Mouse (Mus musculus): ENCODE results near the gene Olfr397.

Gene Olfr397

DNA sequence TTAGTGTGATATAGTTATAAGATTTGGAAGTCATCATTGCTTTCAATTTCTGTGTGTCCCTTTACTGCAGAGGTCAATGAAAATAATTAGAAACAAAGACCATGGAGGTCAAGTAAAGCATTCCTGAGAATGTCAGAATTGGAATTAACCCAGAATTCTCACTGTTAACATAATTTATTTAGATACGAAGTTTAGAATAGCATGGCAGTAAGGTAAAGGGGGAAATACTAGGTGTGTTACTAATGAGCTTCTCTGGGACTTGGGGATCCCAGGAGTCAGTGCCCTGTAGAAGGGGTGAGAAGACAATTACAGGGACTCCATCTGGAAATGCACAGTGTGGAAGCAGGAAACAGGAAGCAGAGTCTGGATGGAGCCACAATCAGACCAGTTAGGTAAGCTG lies at the start of gene Olfr397:
Olfr397 (plus strand) TSS at position 301 of the 400 bp plus-strand sequence.
- TF ChIP-seq NANOG (IDR thresholded peaks at IDR 0.05; ENCODE audit: borderline replicate concordance, low read length) (no peak), CTCF (conservative IDR thresholded peaks at IDR 0.05; ENCODE audit: low read length) (no peak), POU5F1 (IDR thresholded peaks at IDR 0.05; ENCODE audit: borderline replicate concordance, low read length) (no peak)
- peaks cover 25% of the 10 kb centered on the region for H3K9me3 ChIP-seq (ENCODE audit: low read length)
- H3K4me1 ChIP-seq (replicated peaks; ENCODE audit: low read depth, low read length): no peaks in the 10 kb centered on the region
- no peaks in the 10 kb centered on the region for H3K36me3 ChIP-seq (ENCODE audit: insufficient read depth, low read length)
- no peaks in the 10 kb centered on the region for H3K27me3 ChIP-seq (ENCODE audit: insufficient read depth, low read length)
- H3K4me3 ChIP-seq (replicated peaks; ENCODE audit: low read length): no peak within 1 kb of the TSS

DNA sequence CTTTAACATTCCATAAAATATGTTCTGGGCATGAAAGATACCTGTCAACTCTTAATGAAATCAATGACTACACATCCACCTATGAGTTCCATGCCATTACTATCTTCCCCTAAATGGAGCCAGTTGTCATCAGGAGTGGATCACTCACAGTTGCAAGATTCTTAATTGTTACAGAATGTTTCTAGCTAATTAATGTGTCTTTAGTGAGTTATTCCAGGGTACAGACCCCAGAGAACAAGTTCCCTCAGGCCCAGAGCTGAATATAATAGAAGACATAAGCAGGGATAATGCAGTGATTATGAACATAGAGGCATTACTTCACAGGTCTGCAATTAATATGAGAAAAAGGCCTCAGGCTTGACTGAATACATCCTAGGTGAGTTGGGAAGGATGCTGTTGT lies 24.2 kb upstream of the Olfr397 start, which contains the start of gene Olfr23:
Olfr23 (plus strand) TSS at position 301 of the 400 bp plus-strand sequence.
- TF ChIP-seq POU5F1 (IDR thresholded peaks at IDR 0.05; ENCODE audit: borderline replicate concordance, low read length): no peak
- no peak for TF ChIP-seq CTCF (conservative IDR thresholded peaks at IDR 0.05; ENCODE audit: low read length)
- no peak for TF ChIP-seq NANOG (IDR thresholded peaks at IDR 0.05; ENCODE audit: borderline replicate concordance, low read length)
- peaks cover 10% of the 10 kb centered on the region; the same call in 1 of the 2 replicates for H3K9me3 ChIP-seq (ENCODE audit: low read length)
- no peaks in the 10 kb centered on the region for H3K27me3 ChIP-seq (ENCODE audit: insufficient read depth, low read length)
- H3K4me3 ChIP-seq (replicated peaks; ENCODE audit: low read length): no peak within 1 kb of the TSS
- H3K4me1 ChIP-seq (replicated peaks; ENCODE audit: low read depth, low read length): no peaks in the 10 kb centered on the region
- no peaks in the 10 kb centered on the region for H3K36me3 ChIP-seq (ENCODE audit: insufficient read depth, low read length)

DNA sequence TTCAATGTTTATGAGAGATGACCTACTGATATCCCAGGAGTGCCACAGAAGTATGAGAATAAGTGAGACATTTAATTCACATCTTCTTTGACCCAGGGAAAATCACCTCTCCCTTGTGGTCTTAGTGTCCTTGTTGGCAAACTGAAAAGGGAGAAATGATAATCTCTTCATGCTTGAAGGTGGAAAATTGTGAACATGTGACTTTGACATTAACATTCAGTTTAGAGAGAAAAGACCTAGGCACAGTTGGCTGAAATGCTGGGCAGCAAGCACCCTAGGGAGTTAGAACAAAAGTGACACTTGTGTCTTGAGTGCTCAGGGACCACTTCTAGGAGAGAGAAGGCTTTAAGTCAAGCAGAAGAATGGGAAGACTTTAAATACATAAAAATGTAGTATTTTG lies 29.7 kb downstream of the Olfr397 start, which contains the start of gene Olfr398:
Olfr398 (minus strand) TSS at position 101 of the 400 bp plus-strand sequence.
- H3K4me3 ChIP-seq (replicated peaks; ENCODE audit: low read length): no peak within 1 kb of the TSS
- no peaks in the 10 kb centered on the region for H3K27me3 ChIP-seq (ENCODE audit: insufficient read depth, low read length)
- peaks cover 36% of the 10 kb centered on the region for H3K9me3 ChIP-seq (ENCODE audit: low read length)
- no peaks in the 10 kb centered on the region for H3K36me3 ChIP-seq (ENCODE audit: insufficient read depth, low read length)
- TF ChIP-seq NANOG (IDR thresholded peaks at IDR 0.05; ENCODE audit: borderline replicate concordance, low read length): no peak
- no peak for TF ChIP-seq CTCF (conservative IDR thresholded peaks at IDR 0.05; ENCODE audit: low read length)
- TF ChIP-seq POU5F1 (IDR thresholded peaks at IDR 0.05; ENCODE audit: borderline replicate concordance, low read length): no peak
- no peaks in the 10 kb centered on the region for H3K4me1 ChIP-seq (replicated peaks; ENCODE audit: low read depth, low read length)

- no peak for TF ChIP-seq CTCF (conservative IDR thresholded peaks at IDR 0.05; ENCODE audit: low read length)
- no peak for TF ChIP-seq POU5F1 (IDR thresholded peaks at IDR 0.05; ENCODE audit: borderline replicate concordance, low read length)
- TF ChIP-seq NANOG (IDR thresholded peaks at IDR 0.05; ENCODE audit: borderline replicate concordance, low read length): no peak
- Histone ChIP-seq H3K36me3 (ENCODE audit: insufficient read depth, low read length) (no peaks in the 10 kb centered on the region), H3K27me3 (ENCODE audit: insufficient read depth, low read length) (no peaks in the 10 kb centered on the region), H3K9me3 (ENCODE audit: low read length) (peaks cover 29% of the 10 kb centered on the region), H3K4me3 (replicated peaks; ENCODE audit: low read length) (no peak overlapping the region), H3K4me1 (replicated peaks; ENCODE audit: low read depth, low read length) (no peaks in the 10 kb centered on the region)
These were observed 32.5 kb downstream of the Olfr397 start for GRCm38 (mm10) chr11:73993115-73993514.

Measured in E14TG2a.4 (cell line).